Mouse (Mus musculus) liver, adult 2 months (tissue): Measurements from ENCODE around the gene Pjvk. TPM values are rescaled to one million over a fixed set of nuclear protein-coding genes. Genes with fewer than 3 reads are reported as not detected.
A peak's percentile ranks its signal among the peaks of the same experiment; 100 is the strongest.

Experiments
- DNase-seq: peaks from one replicate; pipeline ENCODE4 v3.0.0-alpha.2; 2011; ENCODE audit warnings: low read depth, low spot score; ENCODE audit errors: extremely low read depth
- H3K27ac ChIP-seq: fragments of 200-500 bp; replicated peaks from 2 replicates; pipeline ENCODE4 v1.5.1; 2012; ENCODE audit warnings: low read depth, mild to moderate bottlenecking, control low read depth, inconsistent platforms, low read length; ENCODE audit not compliant: insufficient read depth
- H3K27me3 ChIP-seq: fragments of 200-500 bp; 2 replicates; pipeline ENCODE4 v1.6.1; 2012; ENCODE audit warnings: mild to moderate bottlenecking, moderate library complexity, low read length, inconsistent platforms; ENCODE audit not compliant: control insufficient read depth, insufficient read depth
- H3K36me3 ChIP-seq: fragments of 200-500 bp; 2 replicates; pipeline ENCODE4 v1.6.1; 2012; ENCODE audit warnings: low read length, inconsistent platforms; ENCODE audit not compliant: control insufficient read depth, insufficient read depth
- H3K4me1 ChIP-seq: fragments of 200-500 bp; 2 replicates; pipeline ENCODE4 v1.6.1; 2011; ENCODE audit warnings: low read length; ENCODE audit not compliant: control insufficient read depth, insufficient read depth
- H3K4me3 ChIP-seq: fragments of 200-500 bp; 2 replicates; pipeline ENCODE4 v1.5.1; 2011; ENCODE audit warnings: low read depth, mild to moderate bottlenecking, control low read depth, low read length, moderate library complexity; ENCODE audit not compliant: insufficient read depth
- H3K79me2 ChIP-seq: fragments of 200-500 bp; 2 replicates; pipeline ENCODE4 v1.6.1; 2012; ENCODE audit warnings: inconsistent platforms, mild to moderate bottlenecking, low read length, moderate library complexity; ENCODE audit not compliant: control insufficient read depth, insufficient read depth
- H3K9ac ChIP-seq: fragments of 200-500 bp; 2 replicates; pipeline ENCODE4 v1.6.1; 2012; ENCODE audit warnings: low read depth, mild to moderate bottlenecking, control low read depth, inconsistent platforms, low read length
- CTCF ChIP-seq: fragments of 200-500 bp; IDR thresholded peaks from 2 replicates; pipeline ENCODE4 v1.5.1; 2011; ENCODE audit warnings: low read depth, low read length, control low read depth
- POLR2A ChIP-seq: fragments of 200-500 bp; IDR thresholded peaks from 2 replicates; pipeline ENCODE4 v1.6.1; 2011; ENCODE audit warnings: low read length, control low read depth; ENCODE audit not compliant: insufficient read depth; ENCODE audit errors: extremely low read depth
- WGBS: fragments of 180-500 bp; shearing (Covaris S2); methylation state at CpG from one replicate; pipeline ENCODE4 v1.1.7; 2018; 5-methylcytosine and 5-hydroxymethylcytosine counted together
- polyA plus RNA-seq: library from polyadenylated mRNA; depleted of rRNA; stranded (reverse); fragments of >200 nt; gene quantifications from 2 replicates; pipeline ENCODE4 v1.2.3, GENCODE M21; 2012
- total RNA-seq: library from RNA; depleted of rRNA; stranded (reverse); fragments of >200 nt; gene quantifications from 2 replicates; pipeline ENCODE4 v1.2.3, GENCODE M21; 2014

Pjvk gene
- total and polyA plus RNA-seq, 2 experiments, result not detected

- 89% methylated on average over 5 of the region's 5 CpGs for WGBS
- DNase-seq, result no peak
Observed at GRCm38 (mm10) chr2:76654646-76655045, 6.4 kb downstream of the Pjvk start.

GRCm38 (mm10) chr2:76655444-76655843 is 7.2 kb downstream of the Pjvk start:
- H3K9ac ChIP-seq, result no peak overlapping the region
- H3K36me3 ChIP-seq, result no peaks in the 10 kb centered on the region
- no peak for DNase-seq
- H3K4me3 ChIP-seq, result no peak overlapping the region
- no peak overlapping the region for H3K27ac ChIP-seq
- TF ChIP-seq CTCF (no peak), POLR2A (no peak)
- no peaks in the 10 kb centered on the region for H3K27me3 ChIP-seq
- H3K4me1 ChIP-seq, result no peaks in the 10 kb centered on the region; the same call in 1 of the 2 replicates
- WGBS, result 82% methylated on average over 3 of the region's 3 CpGs
- H3K79me2 ChIP-seq, result no peaks in the 10 kb centered on the region

More at GRCm38 (mm10) chr2:76654646-76655045, 6.4 kb downstream of the Pjvk start:
- no peak overlapping the region for H3K27ac ChIP-seq
- no peaks in the 10 kb centered on the region for H3K79me2 ChIP-seq
- no peak overlapping the region for H3K9ac ChIP-seq
- no peak overlapping the region for H3K4me3 ChIP-seq
- TF ChIP-seq CTCF, result no peak
- TF ChIP-seq POLR2A, result no peak
- no peaks in the 10 kb centered on the region; the same call in 1 of the 2 replicates for H3K4me1 ChIP-seq
- H3K36me3 ChIP-seq, result no peaks in the 10 kb centered on the region
- no peaks in the 10 kb centered on the region for H3K27me3 ChIP-seq

GRCm38 (mm10) chr2:76655982-76656381 is 7.7 kb downstream of the Pjvk start:
- Histone ChIP-seq H3K36me3 (no peaks in the 10 kb centered on the region), H3K27me3 (no peaks in the 10 kb centered on the region), H3K79me2 (no peaks in the 10 kb centered on the region), H3K4me1 (no peaks in the 10 kb centered on the region; the same call in 1 of the 2 replicates), H3K4me3 (no peak overlapping the region), H3K27ac (no peak overlapping the region), H3K9ac (no peak overlapping the region)
- 7% methylated on average over 1 of the region's 1 CpGs for WGBS
- TF ChIP-seq POLR2A, result no peak
- TF ChIP-seq CTCF, result peak; percentile 37
- peak; percentile 53 for DNase-seq

GRCm38 (mm10) chr2:76658551-76658950 is 10.3 kb downstream of the Pjvk start:
- no peak overlapping the region for H3K9ac ChIP-seq
- DNase-seq, result no peak
- no peak overlapping the region for H3K27ac ChIP-seq
- H3K4me1 ChIP-seq, result no peaks in the 10 kb centered on the region; the same call in 1 of the 2 replicates
- no peaks in the 10 kb centered on the region for H3K27me3 ChIP-seq
- H3K4me3 ChIP-seq, result no peak overlapping the region
- WGBS, result 79% methylated on average over 13 of the region's 13 CpGs
- TF ChIP-seq POLR2A (no peak), CTCF (no peak)
- peaks cover 3% of the 10 kb centered on the region; the same call in 1 of the 2 replicates for H3K36me3 ChIP-seq
- H3K79me2 ChIP-seq, result no peaks in the 10 kb centered on the region

- Histone ChIP-seq H3K27ac (no peak overlapping the region), H3K4me3 (no peak overlapping the region), H3K36me3 (peaks cover 8% of the 10 kb centered on the region; the same call in 1 of the 2 replicates), H3K27me3 (no peaks in the 10 kb centered on the region), H3K4me1 (no peaks in the 10 kb centered on the region; the same call in 1 of the 2 replicates), H3K9ac (no peak overlapping the region), H3K79me2 (no peaks in the 10 kb centered on the region)
- WGBS, result 71% methylated on average over 8 of the region's 8 CpGs
- DNase-seq, result no peak
- TF ChIP-seq POLR2A (no peak), CTCF (no peak)
Observed at GRCm38 (mm10) chr2:76659419-76659818, 11.1 kb downstream of the Pjvk start.

- Histone ChIP-seq H3K36me3 (peaks cover 12% of the 10 kb centered on the region; the same call in 1 of the 2 replicates), H3K27me3 (no peaks in the 10 kb centered on the region), H3K27ac (no peak overlapping the region), H3K4me3 (no peak overlapping the region), H3K79me2 (no peaks in the 10 kb centered on the region), H3K9ac (no peak overlapping the region), H3K4me1 (no peaks in the 10 kb centered on the region)
- 61% methylated on average over 7 of the region's 7 CpGs for WGBS
- peak; percentile 89 for DNase-seq
- TF ChIP-seq CTCF (no peak), POLR2A (no peak)
Observed at GRCm38 (mm10) chr2:76665531-76665930, 17.3 kb downstream of the Pjvk start.
